Mouse (Mus musculus) stomach, postnatal 0 days (tissue): ENCODE data around the gene Pgap2.
A peak's percentile ranks its signal among the peaks of the same experiment; 100 is the strongest.

Experiments
- CTCF ChIP-seq: IDR thresholded peaks from 2 replicates; pipeline ENCODE4 v1.5.1; 2016; ENCODE audit warnings: antibody characterized with exemption, low read depth, mild to moderate bottlenecking, moderate library complexity
- EP300 ChIP-seq: optimal IDR thresholded peaks from 2 replicates; pipeline ENCODE3; 2016; ENCODE audit warnings: antibody characterized with exemption

GRCm38 (mm10) chr7:102263020-102263419, 53.0 kb downstream of the Pgap2 start:
- TF ChIP-seq CTCF (0 out of 2 replicates have a peak, but pooled peaks have one; percentile 14), EP300 (no peak)
